Mouse (Mus musculus) forebrain, embryonic 12.5 days (tissue): ENCODE data around the gene 4932438A13Rik. TPM values are rescaled to one million over a fixed set of nuclear protein-coding genes. Genes with fewer than 3 reads are reported as not detected.
A peak's percentile ranks its signal among the peaks of the same experiment; 100 is the strongest.

Source experiments
- ATAC-seq: fragments of 200-750 bp; cut with Nextera tagmentation; 2 replicates; pipeline ENCODE4 v1.8.0; 2017; ENCODE audit warnings: moderate TSS enrichment; ENCODE audit not compliant: low FRiP score
- H3K27ac ChIP-seq: fragments of 300-500 bp; sonication (generic); 2 replicates; pipeline ENCODE4 v1.5.1; 2016; ENCODE audit warnings: mild to moderate bottlenecking
- H3K27me3 ChIP-seq: fragments of 300-500 bp; sonication (generic); 2 replicates; pipeline ENCODE4 v1.6.1; 2016; ENCODE audit warnings: mild to moderate bottlenecking
- H3K36me3 ChIP-seq: fragments of 300-500 bp; sonication (generic); replicated peaks from 2 replicates; pipeline ENCODE4 v1.6.1; 2016; ENCODE audit warnings: mild to moderate bottlenecking
- H3K4me1 ChIP-seq: fragments of 300-500 bp; sonication (generic); 2 replicates; pipeline ENCODE4 v1.6.1; 2016
- H3K4me2 ChIP-seq: fragments of 300-500 bp; sonication (generic); 2 replicates; pipeline ENCODE4 v1.6.1; 2016; ENCODE audit warnings: mild to moderate bottlenecking, moderate library complexity
- H3K4me3 ChIP-seq: fragments of 300-500 bp; sonication (generic); replicated peaks from 2 replicates; pipeline ENCODE4 v1.5.1; 2016; ENCODE audit warnings: mild to moderate bottlenecking
- H3K9ac ChIP-seq: fragments of 300-500 bp; sonication (generic); 2 replicates; pipeline ENCODE4 v1.6.1; 2016; ENCODE audit warnings: mild to moderate bottlenecking
- H3K9me3 ChIP-seq: fragments of 300-500 bp; sonication (generic); 2 replicates; pipeline ENCODE4 v1.6.1; 2016
- WGBS: fragments of 180-500 bp; shearing (Covaris S2); methylation state at CpG from one replicate; pipeline ENCODE4 v1.1.7; 2016; 5-methylcytosine and 5-hydroxymethylcytosine counted together
- polyA plus RNA-seq: library from polyadenylated mRNA; unstranded; fragments of >200 nt; fragmentation: Nextera tagmentation; extraction: Ambion mirVana; gene quantifications from 2 replicates; pipeline ENCODE4 v1.2.1, GENCODE M21; 2016

The 4932438A13Rik gene
- polyA plus RNA-seq, 1 experiment from 2014 or later: 57.0 TPM

DNA sequence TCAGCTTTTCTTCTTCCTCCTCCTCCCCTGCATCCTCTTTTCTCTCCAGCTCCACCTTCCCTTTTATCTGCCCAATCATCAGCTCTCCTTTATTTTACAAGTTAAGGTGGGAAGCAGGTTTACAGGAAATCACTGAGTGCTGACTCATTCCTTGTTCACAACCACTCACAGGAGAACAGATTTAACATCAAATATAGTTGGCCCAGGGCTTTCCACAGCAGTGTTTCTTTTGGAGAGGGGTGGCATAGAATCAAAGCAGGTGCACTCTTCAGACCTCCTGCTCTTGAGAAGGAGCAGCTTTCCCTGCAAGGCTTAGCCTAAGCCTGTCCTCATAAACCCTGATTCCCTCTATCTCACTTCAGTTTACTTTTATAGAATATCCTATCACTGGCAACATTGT, 80.8 kb downstream of the 4932438A13Rik start:
- H3K9me3 ChIP-seq: no peaks in the 10 kb centered on the region
- H3K27ac ChIP-seq: no peak overlapping the region
- H3K36me3 ChIP-seq: peaks cover 12% of the 10 kb centered on the region
- H3K27me3 ChIP-seq: no peaks in the 10 kb centered on the region
- peaks cover 3% of the 10 kb centered on the region; the same call in 1 of the 2 replicates for H3K4me1 ChIP-seq
- no peak for ATAC-seq
- no peak overlapping the region for H3K4me3 ChIP-seq
- no peak overlapping the region for H3K9ac ChIP-seq
- H3K4me2 ChIP-seq: no peak overlapping the region

DNA sequence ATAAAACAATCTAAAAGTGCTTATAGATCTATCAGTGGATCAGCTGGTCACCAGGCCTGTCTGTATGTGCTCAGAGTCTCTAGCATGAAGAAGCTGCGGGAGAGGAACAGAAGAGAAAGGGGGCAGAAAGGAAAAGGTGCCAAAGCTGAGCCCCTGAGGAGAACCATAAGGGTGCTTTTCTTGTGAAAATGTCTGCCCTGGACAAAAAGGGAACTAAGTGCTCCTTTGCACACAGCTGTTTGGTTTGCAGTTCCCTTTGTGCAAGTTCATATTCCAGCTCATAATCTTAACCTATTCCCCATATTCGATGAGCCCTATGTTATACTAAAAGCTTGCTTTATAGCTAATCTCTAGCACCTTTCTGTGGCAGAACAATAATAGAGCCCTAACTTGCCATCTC, 175.1 kb downstream of the 4932438A13Rik start:
- no peak overlapping the region for H3K9ac ChIP-seq
- H3K36me3 ChIP-seq: peaks cover 25% of the 10 kb centered on the region
- WGBS: 87% methylated on average over 2 of the region's 2 CpGs
- H3K9me3 ChIP-seq: no peaks in the 10 kb centered on the region
- ATAC-seq: no peak
- H3K4me2 ChIP-seq: no peak overlapping the region
- no peaks in the 10 kb centered on the region for H3K27me3 ChIP-seq
- no peak overlapping the region for H3K27ac ChIP-seq
- H3K4me1 ChIP-seq: no peaks in the 10 kb centered on the region
- no peak overlapping the region for H3K4me3 ChIP-seq

DNA sequence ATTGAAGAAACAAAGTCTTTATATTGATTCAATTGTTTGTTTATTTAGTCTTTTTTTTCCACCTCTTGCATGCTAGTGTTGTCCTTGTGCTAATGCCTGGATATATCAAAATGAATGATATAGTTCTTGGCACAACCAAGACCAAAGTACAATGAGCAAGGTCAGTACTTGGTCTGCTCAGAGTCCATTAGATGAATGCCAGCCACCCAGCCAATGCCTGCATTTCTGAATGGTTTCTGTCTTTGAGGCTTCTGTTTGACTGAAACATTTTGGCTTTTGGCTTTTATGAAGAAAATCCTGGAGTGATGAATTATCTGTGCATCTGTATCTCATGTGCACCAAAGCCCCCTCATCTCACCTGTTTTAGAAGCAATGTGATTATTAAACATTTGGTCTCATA, 176.9 kb downstream of the 4932438A13Rik start:
- H3K4me1 ChIP-seq: no peaks in the 10 kb centered on the region
- no peaks in the 10 kb centered on the region for H3K27me3 ChIP-seq
- no peak overlapping the region for H3K27ac ChIP-seq
- peaks cover 23% of the 10 kb centered on the region for H3K36me3 ChIP-seq
- H3K9me3 ChIP-seq: no peaks in the 10 kb centered on the region
- ATAC-seq: no peak
- H3K9ac ChIP-seq: no peak overlapping the region
- no peak overlapping the region for H3K4me2 ChIP-seq
- no peak overlapping the region for H3K4me3 ChIP-seq

DNA sequence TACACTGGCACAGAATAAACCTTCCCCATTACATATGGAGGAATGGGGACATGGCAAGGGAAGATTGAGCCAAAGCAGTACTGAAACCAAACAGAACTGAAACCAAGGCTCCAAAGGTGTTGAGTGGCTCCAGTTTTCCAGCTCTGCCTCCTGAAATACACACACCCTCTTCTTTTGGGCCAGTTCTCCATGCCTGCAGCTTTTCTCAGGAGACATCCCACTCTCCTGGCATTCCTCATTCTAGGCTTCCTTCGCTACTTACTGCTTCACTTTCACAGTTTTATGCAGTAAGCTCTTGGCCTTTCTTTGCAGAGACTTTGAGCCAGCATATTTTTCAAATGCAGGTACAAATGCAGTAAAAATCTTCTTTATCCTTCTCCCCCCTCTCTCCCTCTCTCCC, 188.6 kb downstream of the 4932438A13Rik start:
- 90% methylated on average over 1 of the region's 1 CpGs for WGBS
- Histone ChIP-seq H3K4me3 (no peak overlapping the region), H3K36me3 (peaks cover 20% of the 10 kb centered on the region), H3K9ac (no peak overlapping the region), H3K27me3 (no peaks in the 10 kb centered on the region), H3K9me3 (no peaks in the 10 kb centered on the region), H3K4me1 (no peaks in the 10 kb centered on the region), H3K27ac (no peak overlapping the region), H3K4me2 (no peak overlapping the region)
- ATAC-seq: no peak

DNA sequence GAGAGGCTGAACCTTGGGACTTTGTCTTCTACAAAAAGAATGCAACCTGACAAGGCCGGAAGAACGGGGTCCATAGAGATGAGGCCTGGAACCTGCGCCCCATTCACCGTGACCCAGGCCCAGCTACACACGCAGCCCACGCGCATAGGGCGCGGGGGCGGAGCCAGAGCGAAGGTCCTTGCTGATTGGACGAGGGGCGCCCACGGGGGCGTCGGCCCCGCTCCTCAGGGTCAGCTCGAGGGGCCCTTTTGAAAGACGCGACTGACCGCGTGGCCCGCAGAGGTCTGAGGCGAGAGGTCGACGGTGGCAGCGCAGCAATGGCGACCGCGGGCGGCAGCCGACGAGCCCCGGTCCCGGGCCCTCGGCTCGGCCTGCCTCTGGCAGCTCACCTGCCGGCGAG, 200.5 kb downstream of the 4932438A13Rik start, which contains the start of gene Adad1:
Gene Adad1 (plus strand): TSS at position 122 of the 400 bp plus-strand sequence.
- WGBS: 58% methylated on average over 39 of the region's 39 CpGs
- 0 out of 2 replicates have a peak, but pooled peaks have one; percentile 30 for ATAC-seq
- peaks cover 18% of the 10 kb centered on the region for H3K9me3 ChIP-seq
- H3K4me1 ChIP-seq: no peaks in the 10 kb centered on the region
- H3K9ac ChIP-seq: no peak within 1 kb of the TSS
- peak within 1 kb of the TSS; percentile 31 for H3K4me2 ChIP-seq
- H3K27me3 ChIP-seq: no peaks in the 10 kb centered on the region
- H3K4me3 ChIP-seq: peak within 1 kb of the TSS; percentile 20
- no peak within 1 kb of the TSS for H3K27ac ChIP-seq
- no peaks in the 10 kb centered on the region for H3K36me3 ChIP-seq

DNA sequence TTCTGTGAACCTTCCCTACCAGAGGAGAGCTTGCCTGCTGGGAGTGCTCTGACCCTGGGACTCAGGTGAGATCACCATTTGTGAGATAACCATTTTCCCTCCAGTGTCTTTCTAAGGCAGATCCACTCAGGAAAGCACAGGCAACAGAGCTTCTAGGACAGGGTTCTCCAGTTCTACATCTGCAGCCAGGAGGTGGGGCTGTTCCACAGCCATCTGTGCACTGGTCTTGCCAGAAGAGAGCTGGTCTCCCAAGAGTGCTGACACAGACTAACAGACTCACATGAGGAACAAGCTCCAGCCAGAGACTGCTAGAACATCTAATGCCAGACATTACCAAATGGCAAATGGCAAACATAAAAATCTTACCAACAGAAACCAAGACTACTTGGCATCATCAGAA, 210.3 kb downstream of the 4932438A13Rik start:
- H3K27ac ChIP-seq: no peak overlapping the region
- H3K9ac ChIP-seq: no peak overlapping the region
- no peak overlapping the region for H3K4me2 ChIP-seq
- H3K27me3 ChIP-seq: no peaks in the 10 kb centered on the region
- no peak overlapping the region for H3K4me3 ChIP-seq
- H3K36me3 ChIP-seq: no peaks in the 10 kb centered on the region
- H3K9me3 ChIP-seq: no peaks in the 10 kb centered on the region
- no peaks in the 10 kb centered on the region for H3K4me1 ChIP-seq
- ATAC-seq: no peak

DNA sequence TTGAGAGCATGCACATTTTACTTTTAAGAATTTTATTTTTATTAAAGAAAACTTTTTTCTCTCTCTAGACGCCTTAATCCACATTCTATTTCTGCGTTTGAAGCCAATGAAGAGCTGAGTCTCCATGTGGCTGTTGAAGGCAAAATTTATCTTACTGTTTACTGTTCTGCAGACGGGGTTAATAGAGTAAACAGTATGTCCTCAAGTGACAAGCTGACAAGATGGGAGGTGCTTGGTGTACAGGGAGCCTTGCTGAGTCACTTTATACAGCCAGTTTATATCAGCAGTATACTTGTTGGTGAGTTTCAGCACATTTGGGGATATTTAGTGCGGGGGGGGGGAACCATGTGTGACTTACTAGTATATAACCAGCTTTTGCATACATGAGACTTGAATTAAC, 222.0 kb downstream of the 4932438A13Rik start:
- no peak overlapping the region for H3K4me2 ChIP-seq
- WGBS: 89% methylated on average over 4 of the region's 4 CpGs
- ATAC-seq: no peak
- no peak overlapping the region for H3K9ac ChIP-seq
- H3K9me3 ChIP-seq: no peaks in the 10 kb centered on the region
- H3K4me1 ChIP-seq: no peaks in the 10 kb centered on the region
- no peak overlapping the region for H3K4me3 ChIP-seq
- H3K36me3 ChIP-seq: no peaks in the 10 kb centered on the region
- H3K27me3 ChIP-seq: no peaks in the 10 kb centered on the region
- no peak overlapping the region for H3K27ac ChIP-seq

DNA sequence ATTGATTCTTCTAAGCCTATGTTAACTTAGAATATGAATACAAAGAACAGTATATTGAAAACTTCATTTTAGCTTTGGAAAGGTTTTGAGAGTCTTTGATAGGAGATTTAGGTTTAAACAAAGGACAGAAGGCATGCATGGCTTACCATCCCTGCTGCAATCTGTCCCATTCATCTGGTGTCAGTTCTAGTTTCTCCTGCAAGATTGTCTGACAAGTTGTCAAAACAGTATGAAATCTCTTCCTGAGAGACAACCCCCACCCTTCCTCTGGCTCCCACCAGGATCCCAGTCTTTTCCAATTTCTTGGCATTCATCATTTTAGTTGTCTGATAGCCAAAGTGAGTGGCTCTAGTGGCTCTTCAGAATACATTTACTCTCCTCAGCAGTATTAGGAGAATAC, 227.8 kb downstream of the 4932438A13Rik start:
- no peak for ATAC-seq
- Histone ChIP-seq H3K4me1 (no peaks in the 10 kb centered on the region), H3K27me3 (no peaks in the 10 kb centered on the region), H3K9me3 (no peaks in the 10 kb centered on the region), H3K36me3 (no peaks in the 10 kb centered on the region), H3K27ac (no peak overlapping the region), H3K4me2 (no peak overlapping the region), H3K9ac (no peak overlapping the region), H3K4me3 (no peak overlapping the region)

Other genes starting within 250 kb of the 4932438A13Rik start
- 19.6 and 20.9 TPM in 2 replicates for gene Bbs7, start 249.6 kb upstream of the 4932438A13Rik start, polyA plus RNA-seq
- gene Trpc3, start 172.9 kb upstream of the 4932438A13Rik start, polyA plus RNA-seq: 5.7 and 5.9 TPM in 2 replicates
- gene Adad1, start 200.4 kb downstream of the 4932438A13Rik start, polyA plus RNA-seq: 0.22 and 0.56 TPM in 2 replicates